Mouse (Mus musculus): ENCODE measurements around the gene Lgi4.

GRCm38 (mm10) chr7:31037675-31038074 is 21.5 kb upstream of the Lgi4 start:
- TF ChIP-seq MAX (IDR thresholded peaks at IDR 0.05; ENCODE audit: low read depth) (no peak), E2F4 (IDR thresholded peaks at IDR 0.05; ENCODE audit: insufficient read depth) (no peak), TCF3 (IDR thresholded peaks at IDR 0.05; ENCODE audit: insufficient read length, low read depth) (no peak), POLR2A (IDR thresholded peaks at IDR 0.05; ENCODE audit: insufficient read length, low read depth) (no peak), MYOG (IDR thresholded peaks at IDR 0.05; ENCODE audit: control insufficient read depth in 1 of 3, insufficient read depth in 1 of 3, insufficient read length in 2 of 3, low read depth in 2 of 3) (no peak)
